Mouse (Mus musculus) hindbrain, embryonic 10.5 days (tissue): ENCODE measurements at regions not wholly inside any gene's neighbourhood (a gene's known extent, or its start where the extent isn't known, plus 50 kb on each side); places are given as distances from the start of the nearest gene placed in this dataset.

Experiments used
- DNase-seq: peaks from one replicate; pipeline ENCODE4 v3.0.0-alpha.2; 2017; ENCODE audit warnings: low spot score
- H3K27ac ChIP-seq: fragments of 300-500 bp; sonication (generic); 2 replicates; pipeline ENCODE4 v1.5.1; 2016; ENCODE audit warnings: mild to moderate bottlenecking, moderate library complexity
- H3K27me3 ChIP-seq: fragments of 300-500 bp; sonication (generic); 2 replicates; pipeline ENCODE4 v1.6.1; 2016; ENCODE audit warnings: mild to moderate bottlenecking; ENCODE audit not compliant: poor library complexity, insufficient read depth, severe bottlenecking
- H3K36me3 ChIP-seq: fragments of 300-500 bp; sonication (generic); 2 replicates; pipeline ENCODE4 v1.6.1; 2016; ENCODE audit warnings: mild to moderate bottlenecking, moderate library complexity
- H3K4me1 ChIP-seq: fragments of 300-500 bp; sonication (generic); replicated peaks from 2 replicates; pipeline ENCODE4 v1.6.1; 2016; ENCODE audit warnings: mild to moderate bottlenecking
- H3K4me3 ChIP-seq: fragments of 300-500 bp; sonication (generic); 2 replicates; pipeline ENCODE4 v1.5.1; 2016; ENCODE audit warnings: mild to moderate bottlenecking, moderate library complexity
- H3K9me3 ChIP-seq: fragments of 300-500 bp; sonication (generic); 2 replicates; pipeline ENCODE4 v1.6.1; 2016; ENCODE audit warnings: mild to moderate bottlenecking, moderate library complexity
- WGBS: fragments of 180-500 bp; shearing (Covaris S2); methylation state at CpG from one replicate; pipeline ENCODE4 v1.1.7; 2016; 5-methylcytosine and 5-hydroxymethylcytosine counted together

GRCm38 (mm10) chr1:19673448-19674396 is 465.0 kb downstream of the Tfap2b start:
- 72% methylated on average over 8 of the region's 8 CpGs for WGBS
- Histone ChIP-seq H3K36me3 (no peaks in the 10 kb centered on the region), H3K4me1 (no peaks in the 10 kb centered on the region), H3K9me3 (no peaks in the 10 kb centered on the region), H3K27ac (no peak overlapping the region), H3K4me3 (no peak overlapping the region), H3K27me3 (no peaks in the 10 kb centered on the region)
- no peak for DNase-seq

- H3K27ac ChIP-seq = no peak overlapping the region
- H3K4me1 ChIP-seq = no peaks in the 10 kb centered on the region
- no peaks in the 10 kb centered on the region for H3K9me3 ChIP-seq
- no peak for DNase-seq
- H3K27me3 ChIP-seq = no peaks in the 10 kb centered on the region
- no peaks in the 10 kb centered on the region for H3K36me3 ChIP-seq
- no peak overlapping the region for H3K4me3 ChIP-seq
- WGBS = 56% methylated on average over 3 of the region's 3 CpGs
These were observed 465.7 kb downstream of the Tfap2b start for GRCm38 (mm10) chr1:19674397-19674770.

GRCm38 (mm10) chr1:19681024-19681778 is 472.5 kb downstream of the Tfap2b start:
- peaks cover 8% of the 10 kb centered on the region; the same call in 1 of the 2 replicates for H3K4me1 ChIP-seq
- H3K4me3 ChIP-seq = no peak overlapping the region
- H3K36me3 ChIP-seq = no peaks in the 10 kb centered on the region
- H3K27me3 ChIP-seq = no peaks in the 10 kb centered on the region
- H3K9me3 ChIP-seq = no peaks in the 10 kb centered on the region
- no peak overlapping the region for H3K27ac ChIP-seq
- peak; percentile 35 for DNase-seq
- WGBS = 37% methylated on average over 12 of the region's 12 CpGs
